Mouse (Mus musculus) brain, embryonic 14.5 days (tissue): Measurements from ENCODE around the gene Tenm2.

Experiments used
- CTCF ChIP-seq: fragments of 200-500 bp; IDR thresholded peaks from 2 replicates; pipeline ENCODE4 v1.5.1; 2012; ENCODE audit warnings: inconsistent platforms, mild to moderate bottlenecking, moderate library complexity, borderline replicate concordance; ENCODE audit not compliant: insufficient read depth, insufficient read length; ENCODE audit errors: extremely low read depth
- POLR2A ChIP-seq: fragments of 200-500 bp; IDR thresholded peaks from 2 replicates; pipeline ENCODE4 v1.6.1; 2012; ENCODE audit warnings: mild to moderate bottlenecking, inconsistent platforms, borderline replicate concordance; ENCODE audit not compliant: poor library complexity, insufficient read depth, insufficient read length, severe bottlenecking; ENCODE audit errors: extremely low read depth

DNA sequence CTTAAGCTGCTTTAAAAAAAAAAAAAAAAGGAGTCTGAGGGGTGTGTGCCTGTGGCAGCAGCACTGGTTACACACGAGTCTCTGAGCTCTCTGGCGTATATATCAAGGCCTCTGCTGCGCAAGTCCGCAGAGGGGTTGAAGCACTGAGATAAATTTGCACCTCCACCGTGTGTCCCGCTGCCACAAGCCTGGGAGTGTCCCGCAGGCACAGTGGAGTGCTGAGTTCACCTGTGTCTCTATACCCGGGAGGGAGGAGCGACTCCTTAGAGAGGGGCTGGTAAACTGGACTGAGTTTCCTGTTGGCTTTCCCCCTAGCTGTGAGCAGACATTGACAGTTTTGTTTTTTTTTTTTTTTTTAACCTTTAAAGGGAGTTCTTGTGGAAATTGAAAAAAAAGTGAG lies 1082.8 kb downstream of the Tenm2 start:
- TF ChIP-seq CTCF = no peak
- TF ChIP-seq POLR2A = no peak
